Mouse (Mus musculus) liver, postnatal 0 days (tissue): ENCODE results near the gene Galnt10. TPM values are rescaled to one million over a fixed set of nuclear protein-coding genes. Genes with fewer than 3 reads are reported as not detected.

Experiments used
- ATAC-seq: fragments of 200-750 bp; cut with Nextera tagmentation; 2 replicates; pipeline ENCODE4 v1.8.0; 2017; ENCODE audit warnings: mild to moderate bottlenecking, moderate library complexity
- DNase-seq: peaks from one replicate; pipeline ENCODE4 v3.0.0-alpha.2; 2016
- H3K27ac ChIP-seq: fragments of 300-500 bp; sonication (generic); 2 replicates; pipeline ENCODE4 v1.5.1; 2014; ENCODE audit warnings: antibody characterized with exemption, moderate library complexity, mild to moderate bottlenecking, low read depth
- H3K27me3 ChIP-seq: fragments of 300-500 bp; sonication (generic); 2 replicates; pipeline ENCODE4 v1.6.1; 2014; ENCODE audit warnings: low read length, control low read depth, mixed read lengths; ENCODE audit not compliant: insufficient read depth
- H3K36me3 ChIP-seq: fragments of 300-500 bp; sonication (generic); replicated peaks from 2 replicates; pipeline ENCODE4 v1.6.1; 2014; ENCODE audit warnings: mild to moderate bottlenecking, control low read depth, low read length, moderate library complexity, mixed read lengths; ENCODE audit not compliant: insufficient read depth
- H3K4me1 ChIP-seq: fragments of 300-500 bp; sonication (generic); 2 replicates; pipeline ENCODE4 v1.6.1; 2014; ENCODE audit warnings: antibody characterized with exemption, mild to moderate bottlenecking, control low read depth; ENCODE audit not compliant: insufficient read depth
- H3K4me2 ChIP-seq: fragments of 300-500 bp; sonication (generic); 2 replicates; pipeline ENCODE4 v1.6.1; 2014; ENCODE audit warnings: low read depth, mild to moderate bottlenecking, low read length, moderate library complexity, mixed read lengths
- H3K4me3 ChIP-seq: fragments of 300-500 bp; sonication (generic); 2 replicates; pipeline ENCODE4 v1.5.1; 2014; ENCODE audit warnings: low read depth, low read length
- H3K9ac ChIP-seq: fragments of 300-500 bp; sonication (generic); replicated peaks from 2 replicates; pipeline ENCODE4 v1.6.1; 2014; ENCODE audit warnings: mild to moderate bottlenecking, moderate library complexity
- H3K9me3 ChIP-seq: fragments of 300-500 bp; sonication (generic); 2 replicates; pipeline ENCODE4 v1.6.1; 2016; ENCODE audit warnings: mild to moderate bottlenecking, control low read depth, low read length, mixed read lengths
- CTCF ChIP-seq: sonication (generic); IDR thresholded peaks from 2 replicates; pipeline ENCODE4 v1.5.1; 2016; ENCODE audit warnings: antibody characterized with exemption, low read depth
- EP300 ChIP-seq: IDR thresholded peaks from 2 replicates; pipeline ENCODE4 v1.6.1; 2016; ENCODE audit warnings: antibody characterized with exemption, low read depth, mild to moderate bottlenecking
- WGBS: fragments of 180-500 bp; shearing (Covaris S2); extraction: QIAGEN DNeasy Blood & Tissue Kit; methylation state at CpG from one replicate; pipeline ENCODE4 v1.1.7; 2014; ENCODE audit not compliant: insufficient replicate concordance; 5-methylcytosine and 5-hydroxymethylcytosine counted together
- polyA plus RNA-seq: library from polyadenylated mRNA; unstranded; fragments of >200 nt; fragmentation: Nextera tagmentation; extraction: Ambion mirVana; gene quantifications from 2 replicates; pipeline ENCODE4 v1.2.1, GENCODE M21; 2015

Galnt10 gene
- polyA plus RNA-seq, 1 experiment from 2014 or later, result 8.2 TPM

DNA sequence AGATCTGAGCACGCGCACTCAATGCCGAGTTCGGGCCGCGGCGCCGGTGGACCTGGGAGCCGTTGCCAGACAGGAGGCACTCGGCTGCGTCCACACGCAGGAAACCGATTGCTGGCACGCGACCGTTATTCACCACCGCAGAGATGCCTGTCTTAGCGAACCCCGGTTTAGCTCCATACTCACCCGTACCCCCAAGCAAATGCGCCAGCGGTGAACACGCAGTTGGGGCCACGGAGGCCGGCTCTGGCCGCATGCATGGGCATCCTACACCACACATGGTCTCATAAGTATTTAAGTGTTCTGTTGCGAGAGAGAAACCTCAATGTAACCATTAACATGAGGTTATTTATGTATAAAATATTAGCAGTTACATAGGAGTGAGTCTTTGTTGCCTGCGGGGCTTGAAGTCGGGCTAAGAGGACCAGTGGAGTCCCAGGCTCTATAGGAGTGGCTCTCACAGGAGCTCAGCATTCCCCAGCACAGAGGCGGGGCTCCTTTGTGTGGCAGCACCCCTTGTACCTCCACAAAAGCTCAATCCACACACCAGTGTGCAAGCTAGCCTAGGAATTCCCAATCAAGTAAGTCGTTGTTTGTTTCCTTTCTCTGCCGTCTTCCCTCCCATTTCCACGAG lies 182.8 kb downstream of the Galnt10 start:
- DNase-seq, result no peak
- no peak for ATAC-seq
- H3K9ac ChIP-seq, result no peak overlapping the region

DNA sequence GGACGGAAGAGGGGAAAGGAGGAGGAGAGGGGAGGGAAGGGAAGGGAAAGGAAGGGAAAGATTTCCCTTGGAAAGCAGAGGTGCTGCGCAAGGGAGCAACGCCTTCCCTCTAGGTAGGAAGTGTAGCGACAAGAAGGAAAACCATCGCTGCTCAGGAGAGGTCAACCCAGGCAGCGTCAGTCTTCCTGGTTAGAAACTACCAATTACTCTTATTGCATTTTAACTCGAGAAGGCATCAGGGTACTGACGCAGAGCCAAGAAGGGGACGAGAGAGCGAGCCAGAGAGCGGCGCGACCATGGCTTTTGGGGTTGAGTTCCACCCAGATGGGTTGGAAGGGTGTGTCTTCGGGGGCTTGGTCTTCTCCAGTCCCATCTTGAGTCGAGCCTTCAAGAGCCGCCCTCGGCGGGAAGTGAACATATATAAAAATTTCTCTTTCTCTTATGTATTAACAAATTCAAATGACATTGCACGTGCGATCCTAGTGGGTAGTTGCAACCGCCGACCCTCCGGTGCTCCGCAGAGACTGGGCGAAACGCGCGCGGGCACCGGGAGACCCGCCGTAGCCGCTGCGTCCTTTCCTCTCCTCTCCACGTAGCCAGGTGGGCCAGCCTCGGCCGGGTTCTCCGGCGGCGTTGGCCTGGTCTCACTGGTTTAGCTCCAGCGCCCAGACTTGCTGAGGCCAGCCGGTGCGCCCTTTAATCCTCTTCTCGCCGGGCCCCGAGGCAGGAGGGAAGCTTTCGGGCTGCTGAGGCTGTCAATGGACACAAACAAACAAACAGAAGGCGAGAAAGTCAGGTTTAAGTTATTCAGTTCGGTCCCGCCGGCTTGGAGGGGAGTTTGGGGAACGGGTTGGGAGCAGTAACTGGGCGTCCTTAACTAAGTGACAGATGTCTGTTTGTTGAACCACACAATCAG lies 184.0 kb downstream of the Galnt10 start:
- no peak overlapping the region for H3K4me3 ChIP-seq
- WGBS, result 5% methylated on average over 52 of the region's 53 CpGs
- TF ChIP-seq EP300, result no peak
- no peak for TF ChIP-seq CTCF
- no peak overlapping the region for H3K4me2 ChIP-seq
- H3K27ac ChIP-seq, result no peak overlapping the region
- no peak overlapping the region for H3K9ac ChIP-seq
- ATAC-seq (no peak), DNase-seq (no peak)
- peaks cover 7% of the 10 kb centered on the region for H3K4me1 ChIP-seq
- H3K27me3 ChIP-seq, result peaks cover 81% of the 10 kb centered on the region
- H3K36me3 ChIP-seq, result no peaks in the 10 kb centered on the region
- no peaks in the 10 kb centered on the region for H3K9me3 ChIP-seq

More for the DNA sequence above, 182.8 kb downstream of the Galnt10 start:
- H3K9me3 ChIP-seq, result no peaks in the 10 kb centered on the region
- H3K4me2 ChIP-seq, result peak overlapping the region; percentile 61
- 3% methylated on average over 33 of the region's 33 CpGs for WGBS
- H3K27ac ChIP-seq, result no peak overlapping the region
- H3K27me3 ChIP-seq, result peaks cover 69% of the 10 kb centered on the region
- H3K4me3 ChIP-seq, result peak overlapping the region; percentile 26; the same call in 1 of the 2 replicates
- no peaks in the 10 kb centered on the region for H3K36me3 ChIP-seq
- H3K4me1 ChIP-seq, result peaks cover 7% of the 10 kb centered on the region
- no peak for TF ChIP-seq CTCF
- TF ChIP-seq EP300, result no peak

DNA sequence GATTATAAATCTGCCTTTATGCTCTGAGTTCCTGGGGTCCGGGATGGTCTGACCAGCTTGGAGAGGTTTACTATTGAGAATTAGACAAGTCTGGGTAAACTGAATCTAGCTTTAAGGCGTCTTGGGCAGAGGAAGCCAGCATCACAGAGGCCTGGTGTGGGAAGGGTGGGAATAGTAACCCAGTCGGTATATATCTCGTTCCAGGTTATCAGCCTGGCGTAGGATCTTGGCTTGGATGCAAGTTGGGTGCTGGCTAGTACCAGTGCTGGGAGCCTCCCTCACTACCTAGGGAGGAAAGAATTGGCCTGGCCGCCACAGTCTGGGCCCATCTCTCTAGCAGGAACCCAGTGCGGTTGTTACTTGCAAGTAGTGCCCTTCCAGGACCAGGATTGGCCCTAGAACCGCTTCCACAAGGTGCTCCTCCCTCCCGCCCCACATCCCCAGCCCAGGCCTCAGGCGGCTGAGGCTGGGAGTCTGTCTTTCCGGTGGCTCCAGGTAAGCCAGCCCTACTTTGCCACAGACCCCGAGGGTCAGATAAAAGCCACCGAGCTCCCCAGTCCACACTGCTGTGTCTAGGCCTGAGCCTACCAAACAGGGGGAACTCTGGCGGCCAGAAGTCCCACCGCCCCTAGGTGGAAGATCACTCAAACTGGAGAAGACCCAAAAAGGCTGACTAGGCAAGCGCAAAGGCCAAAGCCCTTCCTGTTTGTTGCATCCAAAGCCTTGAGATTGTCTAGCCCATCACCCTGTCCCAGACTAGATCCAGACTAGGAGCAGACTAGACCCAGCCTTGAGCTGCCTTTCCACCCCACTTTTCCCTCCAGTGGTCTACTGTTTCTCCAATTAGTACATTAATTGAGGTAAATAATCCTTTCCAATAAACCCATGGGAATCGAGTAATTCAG lies 184.9 kb downstream of the Galnt10 start:
- DNase-seq, result no peak
- ATAC-seq, result no peak
- H3K4me3 ChIP-seq, result no peak overlapping the region
- peaks cover 7% of the 10 kb centered on the region for H3K4me1 ChIP-seq
- H3K9ac ChIP-seq, result no peak overlapping the region
- 29% methylated on average over 17 of the region's 17 CpGs for WGBS
- no peaks in the 10 kb centered on the region for H3K36me3 ChIP-seq
- H3K27ac ChIP-seq, result no peak overlapping the region
- peaks cover 88% of the 10 kb centered on the region for H3K27me3 ChIP-seq
- TF ChIP-seq CTCF (no peak), EP300 (no peak)
- H3K4me2 ChIP-seq, result no peak overlapping the region
- no peaks in the 10 kb centered on the region for H3K9me3 ChIP-seq

DNA sequence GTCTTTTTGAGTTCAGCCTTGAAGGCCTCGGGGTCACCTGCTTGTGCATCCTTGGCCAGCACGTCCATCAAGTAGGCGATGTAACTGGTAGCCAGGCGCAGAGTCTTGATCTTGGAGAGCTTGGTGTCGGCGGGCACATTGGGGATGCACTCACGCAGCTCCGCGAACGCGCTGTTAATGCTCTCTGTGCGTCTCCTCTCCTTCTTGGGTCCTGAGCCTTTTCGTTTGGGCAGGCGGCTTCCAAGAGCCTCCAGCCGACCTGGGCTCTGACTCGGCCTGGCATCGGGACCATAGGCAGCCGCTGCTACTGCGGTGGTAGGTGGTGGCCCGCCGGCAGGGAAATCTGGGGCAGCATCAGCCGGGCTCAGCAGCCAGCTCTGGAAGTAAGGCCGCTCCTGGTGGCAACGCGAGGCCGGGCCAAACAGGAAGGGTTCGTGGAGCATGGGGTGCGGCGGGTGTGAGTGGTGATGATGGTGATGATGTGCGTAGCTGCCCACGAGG lies 186.1 kb downstream of the Galnt10 start:
- H3K4me1 ChIP-seq, result peaks cover 7% of the 10 kb centered on the region
- WGBS, result 9% methylated on average over 30 of the region's 31 CpGs
- H3K27ac ChIP-seq, result no peak overlapping the region
- H3K4me3 ChIP-seq, result no peak overlapping the region
- ATAC-seq, result no peak
- no peaks in the 10 kb centered on the region for H3K36me3 ChIP-seq
- no peak for DNase-seq
- no peak for TF ChIP-seq CTCF
- no peak for TF ChIP-seq EP300
- peaks cover 97% of the 10 kb centered on the region for H3K27me3 ChIP-seq
- H3K9me3 ChIP-seq, result no peaks in the 10 kb centered on the region
- H3K4me2 ChIP-seq, result no peak overlapping the region
- no peak overlapping the region for H3K9ac ChIP-seq

DNA sequence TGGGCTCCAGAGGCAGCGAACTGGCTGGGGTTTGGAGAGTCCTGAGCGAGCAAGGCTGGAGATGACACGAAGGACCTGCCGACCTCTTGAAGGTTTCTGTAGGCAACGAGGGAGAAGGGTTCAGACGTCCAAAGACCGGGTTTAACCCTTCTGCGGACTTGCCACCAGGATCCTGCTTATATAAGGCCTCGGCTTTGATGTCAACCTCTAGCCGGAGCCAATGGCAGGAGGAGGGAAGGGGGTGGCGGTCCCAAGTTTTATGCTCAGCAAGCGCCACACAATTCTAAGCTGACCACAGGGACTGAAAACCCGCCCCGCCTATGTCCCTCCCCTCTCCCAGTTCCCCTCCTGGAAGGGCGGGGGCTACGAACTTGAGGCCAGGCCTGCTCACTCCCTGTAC lies 186.6 kb downstream of the Galnt10 start:
- no peak for DNase-seq
- H3K4me1 ChIP-seq, result peaks cover 7% of the 10 kb centered on the region
- H3K27ac ChIP-seq, result no peak overlapping the region
- no peak overlapping the region for H3K4me2 ChIP-seq
- TF ChIP-seq EP300, result no peak
- no peak for TF ChIP-seq CTCF
- peaks cover 98% of the 10 kb centered on the region for H3K27me3 ChIP-seq
- 14% methylated on average over 16 of the region's 16 CpGs for WGBS
- no peaks in the 10 kb centered on the region for H3K36me3 ChIP-seq
- H3K9ac ChIP-seq, result no peak overlapping the region
- no peak for ATAC-seq
- H3K9me3 ChIP-seq, result no peaks in the 10 kb centered on the region
- no peak overlapping the region for H3K4me3 ChIP-seq
